Mouse (Mus musculus): ENCODE data around the gene Fgf3. TPM values are rescaled to one million over a fixed set of nuclear protein-coding genes. Genes with fewer than 3 reads are reported as not detected.

Gene Fgf3
- 2.9 TPM in 2 replicates for polyA plus RNA-seq (2016; fragmentation: Nextera tagmentation; extraction: Ambion mirVana)

GRCm38 (mm10) chr7:144837891-144838488, at the start of gene Fgf3:
Fgf3 (plus strand) TSS chr7:144838083.
- DNase-seq (ENCODE audit: low spot score), result peak; percentile 31
- Histone ChIP-seq H3K27me3 (ENCODE audit: low read depth, poor library complexity, severe bottlenecking) (peaks cover 97% of the 10 kb centered on the region), H3K36me3 (no peaks in the 10 kb centered on the region), H3K4me3 (peak within 1 kb of the TSS; percentile 57), H3K9me3 (replicated peaks) (no peaks in the 10 kb centered on the region), H3K27ac (replicated peaks) (peak within 1 kb of the TSS; percentile 67), H3K4me1 (peaks cover 27% of the 10 kb centered on the region)
- WGBS, result 2% methylated on average over 43 of the region's 43 CpGs

DNA sequence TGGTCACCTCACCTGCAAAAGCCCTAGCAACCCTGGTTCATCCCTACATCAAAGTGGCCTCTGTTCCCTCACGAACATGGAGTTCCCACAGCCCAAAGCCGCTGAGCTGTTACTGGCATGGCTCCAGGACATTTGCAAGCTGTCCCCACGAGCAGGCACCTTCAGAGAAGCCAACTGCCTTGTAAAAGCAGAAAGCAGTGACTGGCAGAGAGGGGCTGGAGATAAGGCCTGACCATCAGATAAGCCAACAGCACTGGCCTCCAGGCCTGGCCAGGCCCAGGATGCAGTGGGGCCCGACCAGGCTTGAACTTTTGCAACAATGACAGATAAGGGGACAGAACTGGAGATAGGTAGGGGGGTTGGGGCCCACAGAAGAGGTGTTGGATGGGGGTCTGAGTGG, 49.3 kb upstream of the Fgf3 start:
- DNase-seq (ENCODE audit: low spot score), result no peak
- WGBS, result 77% methylated on average over 4 of the region's 4 CpGs
- Histone ChIP-seq H3K9me3 (replicated peaks) (no peaks in the 10 kb centered on the region), H3K4me1 (peaks cover 11% of the 10 kb centered on the region), H3K27me3 (ENCODE audit: low read depth, poor library complexity, severe bottlenecking) (peaks cover 30% of the 10 kb centered on the region), H3K36me3 (no peaks in the 10 kb centered on the region), H3K27ac (replicated peaks) (peak overlapping the region; percentile 57), H3K4me3 (no peak overlapping the region)

DNA sequence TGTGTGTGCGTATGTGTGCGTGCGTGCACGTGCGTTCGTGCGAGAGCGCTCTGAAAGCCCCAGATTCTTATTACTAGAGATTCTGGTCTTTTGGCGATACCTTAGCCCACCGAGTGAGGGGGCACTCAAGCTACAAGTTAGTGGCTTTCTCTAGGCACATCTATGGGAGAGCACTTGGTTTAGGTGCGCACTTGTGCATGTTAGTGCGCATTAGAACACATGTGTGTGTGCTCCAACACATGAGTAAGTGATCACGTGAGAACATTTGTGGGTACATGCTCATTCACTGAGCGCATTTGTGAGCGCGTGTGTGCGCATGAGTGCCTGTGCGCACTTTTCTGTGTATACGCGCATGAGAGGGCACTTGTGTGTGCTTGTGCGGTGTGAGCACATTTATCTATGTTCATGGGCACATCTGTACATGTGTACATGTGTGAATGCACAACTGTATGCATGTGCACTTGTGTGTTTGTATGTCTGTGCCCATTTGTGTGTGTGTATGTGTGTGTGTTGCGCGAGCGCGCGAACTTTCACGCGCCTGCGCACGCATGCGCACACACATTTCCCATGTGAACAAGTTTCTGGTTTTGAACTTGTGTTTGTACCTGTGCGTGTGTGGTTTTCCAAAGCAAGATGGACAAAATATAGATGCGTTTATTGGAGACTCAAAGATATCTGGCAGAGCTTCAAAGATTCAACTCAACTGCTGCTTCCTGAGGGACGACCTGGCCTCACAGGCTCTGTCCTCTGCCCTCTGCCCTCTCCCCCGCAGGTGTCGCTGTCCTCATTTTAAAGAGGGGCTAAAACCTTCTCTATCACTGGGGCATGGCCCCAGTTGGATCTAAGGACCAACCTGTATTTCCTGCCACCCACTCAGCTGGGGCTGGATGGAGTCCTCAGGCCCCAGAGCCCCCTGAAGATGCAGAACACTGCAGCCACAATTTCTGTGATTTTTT, 48.0 kb upstream of the Fgf3 start:
- H3K27ac ChIP-seq (replicated peaks), result peak overlapping the region; percentile 74
- peak overlapping the region; percentile 46 for H3K4me3 ChIP-seq
- peaks cover 18% of the 10 kb centered on the region for H3K27me3 ChIP-seq (ENCODE audit: low read depth, poor library complexity, severe bottlenecking)
- WGBS, result 46% methylated on average over 36 of the region's 36 CpGs
- no peaks in the 10 kb centered on the region for H3K36me3 ChIP-seq
- peaks cover 11% of the 10 kb centered on the region for H3K4me1 ChIP-seq
- peak; percentile 51 for DNase-seq (ENCODE audit: low spot score)
- H3K9me3 ChIP-seq (replicated peaks), result no peaks in the 10 kb centered on the region

GRCm38 (mm10) chr7:144791426-144791825, 46.5 kb upstream of the Fgf3 start:
- no peaks in the 10 kb centered on the region for H3K36me3 ChIP-seq

DNA sequence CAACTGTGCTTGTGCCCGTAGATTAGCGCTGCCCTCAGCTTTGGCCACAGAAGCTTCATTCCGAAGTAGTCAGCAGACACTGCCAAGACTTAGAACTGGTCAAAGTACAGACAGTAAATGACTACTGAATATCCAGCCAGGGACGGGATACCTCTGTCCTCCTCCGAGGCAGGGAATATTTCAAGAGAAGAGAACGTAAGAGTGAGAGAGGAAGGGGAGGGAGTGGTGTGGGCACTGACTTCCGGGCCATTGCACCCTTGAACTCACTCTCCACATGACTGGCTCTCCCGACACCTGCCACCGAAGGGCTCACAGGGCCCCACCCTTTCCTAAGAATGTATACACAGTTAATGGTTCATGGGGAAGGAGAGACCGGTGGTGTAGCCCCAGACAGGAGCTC, 44.6 kb upstream of the Fgf3 start:
- no peak overlapping the region for H3K4me3 ChIP-seq
- no peak overlapping the region for H3K27ac ChIP-seq (replicated peaks)
- no peak for DNase-seq (ENCODE audit: low spot score)
- peaks cover 6% of the 10 kb centered on the region for H3K4me1 ChIP-seq
- peaks cover 10% of the 10 kb centered on the region for H3K27me3 ChIP-seq (ENCODE audit: low read depth, poor library complexity, severe bottlenecking)
- H3K36me3 ChIP-seq, result no peaks in the 10 kb centered on the region
- no peaks in the 10 kb centered on the region for H3K9me3 ChIP-seq (replicated peaks)
- 88% methylated on average over 10 of the region's 10 CpGs for WGBS

More at GRCm38 (mm10) chr7:144791426-144791825, 46.5 kb upstream of the Fgf3 start:
- H3K4me1 ChIP-seq, result peaks cover 9% of the 10 kb centered on the region
- DNase-seq (ENCODE audit: low spot score), result no peak
- 88% methylated on average over 7 of the region's 7 CpGs for WGBS
- no peaks in the 10 kb centered on the region for H3K9me3 ChIP-seq (replicated peaks)
- peaks cover 18% of the 10 kb centered on the region for H3K27me3 ChIP-seq (ENCODE audit: low read depth, poor library complexity, severe bottlenecking)
- no peak overlapping the region for H3K4me3 ChIP-seq
- H3K27ac ChIP-seq (replicated peaks), result no peak overlapping the region

GRCm38 (mm10) chr7:144795976-144796474, 41.9 kb upstream of the Fgf3 start:
- Histone ChIP-seq H3K9me3 (replicated peaks) (no peaks in the 10 kb centered on the region), H3K4me1 (peaks cover 6% of the 10 kb centered on the region), H3K27ac (replicated peaks) (0 out of 2 replicates have a peak overlapping the region, but pooled peaks have one; percentile 23), H3K36me3 (no peaks in the 10 kb centered on the region), H3K27me3 (ENCODE audit: low read depth, poor library complexity, severe bottlenecking) (peaks cover 10% of the 10 kb centered on the region), H3K4me3 (no peak overlapping the region)
- 86% methylated on average over 9 of the region's 9 CpGs for WGBS
- DNase-seq (ENCODE audit: low spot score), result no peak

DNA sequence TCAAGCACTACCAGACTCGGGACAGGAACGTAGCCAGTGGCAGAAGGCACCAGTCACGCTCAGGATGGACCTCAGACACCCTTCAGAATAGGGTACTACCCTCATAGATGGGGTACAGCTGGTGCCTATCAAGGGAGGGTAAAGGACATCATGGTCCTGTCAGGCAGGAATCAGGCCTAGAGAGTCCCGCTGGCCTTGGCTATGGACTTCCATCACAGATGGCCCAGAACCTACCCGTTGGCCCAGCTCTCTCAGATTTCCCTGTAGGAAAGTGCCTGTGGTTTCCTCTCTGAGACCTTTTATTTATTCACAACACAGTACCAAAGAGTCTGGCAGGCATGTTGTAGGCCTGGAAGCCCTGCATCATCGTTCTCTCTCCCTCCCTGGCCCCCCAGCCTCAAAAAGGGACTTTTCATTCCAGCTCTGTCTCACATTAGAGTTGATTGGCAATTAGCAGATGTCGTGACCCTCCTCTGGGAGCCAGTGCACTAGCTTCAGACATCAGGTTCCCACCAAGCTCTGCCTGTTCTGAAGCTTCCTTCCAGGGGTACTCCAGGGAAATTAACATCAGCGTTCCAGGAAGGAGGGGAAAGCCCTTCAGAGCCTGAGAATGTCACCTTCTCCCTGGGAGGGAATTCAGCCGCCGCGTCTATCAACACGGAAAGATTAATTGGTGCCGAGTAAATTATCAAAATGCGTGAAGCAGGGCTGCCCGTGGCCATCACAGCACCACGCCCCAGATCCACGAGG, 40.7 kb upstream of the Fgf3 start:
- peaks cover 18% of the 10 kb centered on the region for H3K27me3 ChIP-seq (ENCODE audit: low read depth, poor library complexity, severe bottlenecking)
- WGBS, result 81% methylated on average over 17 of the region's 17 CpGs
- no peak for DNase-seq (ENCODE audit: low spot score)

GRCm38 (mm10) chr7:144798471-144798870, 39.4 kb upstream of the Fgf3 start:
- DNase-seq (ENCODE audit: low spot score), result peak; percentile 54
- H3K27ac ChIP-seq (replicated peaks), result peak overlapping the region; percentile 42; the same call in 1 of the 2 replicates
- WGBS, result 37% methylated on average over 1 of the region's 1 CpGs
- peaks cover 25% of the 10 kb centered on the region for H3K27me3 ChIP-seq (ENCODE audit: low read depth, poor library complexity, severe bottlenecking)
- H3K36me3 ChIP-seq, result no peaks in the 10 kb centered on the region
- H3K4me1 ChIP-seq, result peaks cover 6% of the 10 kb centered on the region
- H3K9me3 ChIP-seq (replicated peaks), result no peaks in the 10 kb centered on the region
- H3K4me3 ChIP-seq, result no peak overlapping the region

More for the DNA sequence above, 40.7 kb upstream of the Fgf3 start:
- Histone ChIP-seq H3K4me3 (no peak overlapping the region), H3K36me3 (no peaks in the 10 kb centered on the region), H3K27ac (replicated peaks) (0 out of 2 replicates have a peak overlapping the region, but pooled peaks have one; percentile 42), H3K4me1 (peaks cover 6% of the 10 kb centered on the region), H3K9me3 (replicated peaks) (no peaks in the 10 kb centered on the region)

DNA sequence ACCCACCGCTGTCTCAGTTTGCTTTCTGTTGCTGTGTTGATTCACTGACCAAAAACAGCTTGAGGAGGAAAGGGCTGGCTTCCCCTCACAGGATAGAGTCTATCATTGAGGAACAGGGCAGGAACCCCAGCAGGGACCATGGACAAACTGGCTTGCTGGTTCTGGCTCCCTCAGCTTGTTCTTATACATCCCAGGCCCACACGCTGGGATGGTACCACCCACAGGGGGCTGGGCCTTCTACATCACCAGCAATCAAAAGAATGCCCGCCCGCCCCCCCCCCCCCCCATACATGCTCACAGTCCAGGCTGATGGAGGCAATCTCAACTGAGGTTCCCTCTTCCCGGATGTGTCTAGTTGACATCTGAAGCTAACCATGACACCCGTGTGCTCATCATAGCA, 30.8 kb upstream of the Fgf3 start:
- Histone ChIP-seq H3K4me1 (peaks cover 16% of the 10 kb centered on the region), H3K27ac (replicated peaks) (no peak overlapping the region), H3K27me3 (ENCODE audit: low read depth, poor library complexity, severe bottlenecking) (peaks cover 12% of the 10 kb centered on the region; the same call in 1 of the 2 replicates), H3K36me3 (no peaks in the 10 kb centered on the region), H3K9me3 (replicated peaks) (no peaks in the 10 kb centered on the region), H3K4me3 (no peak overlapping the region)
- DNase-seq (ENCODE audit: low spot score), result no peak
- WGBS, result 70% methylated on average over 6 of the region's 6 CpGs

DNA sequence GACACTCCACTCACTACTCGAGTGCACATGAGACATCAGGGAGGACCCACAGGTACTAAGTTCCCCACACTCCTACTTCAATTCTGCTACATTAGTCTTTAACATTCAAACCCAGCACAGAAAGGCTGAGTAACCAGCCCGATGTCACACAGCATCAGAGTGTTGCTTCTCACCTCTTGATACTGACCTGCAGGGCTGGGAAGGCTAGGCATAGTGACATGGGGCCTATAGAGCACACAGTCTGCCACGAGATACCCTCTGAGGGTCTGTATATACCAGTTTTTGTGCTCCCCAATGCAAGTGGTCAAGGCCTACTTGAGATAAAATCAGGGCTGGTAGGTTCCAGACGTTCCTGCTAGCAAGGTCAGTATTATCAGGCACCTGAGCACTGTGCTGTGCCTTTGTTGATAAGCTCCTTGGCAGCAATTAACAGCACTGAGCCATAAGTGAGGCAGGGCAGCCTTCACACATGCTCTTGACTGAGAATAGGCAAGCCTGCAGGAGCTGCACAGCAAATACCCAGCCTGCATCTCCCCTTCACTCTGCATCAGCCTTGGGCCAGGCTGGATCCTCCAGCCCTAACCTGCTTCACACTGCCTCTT, 29.8 kb upstream of the Fgf3 start:
- Histone ChIP-seq H3K9me3 (replicated peaks) (no peaks in the 10 kb centered on the region), H3K4me3 (no peak overlapping the region), H3K36me3 (no peaks in the 10 kb centered on the region), H3K27ac (replicated peaks) (no peak overlapping the region), H3K4me1 (peaks cover 17% of the 10 kb centered on the region), H3K27me3 (ENCODE audit: low read depth, poor library complexity, severe bottlenecking) (peaks cover 5% of the 10 kb centered on the region; the same call in 1 of the 2 replicates)
- 80% methylated on average over 4 of the region's 4 CpGs for whole genome bisulfite sequencing
- no peak for DNase-seq (ENCODE audit: low spot score)

- 55% methylated on average over 4 of the region's 4 CpGs for WGBS
- H3K4me1 ChIP-seq, result peaks cover 31% of the 10 kb centered on the region
- H3K9me3 ChIP-seq (replicated peaks), result no peaks in the 10 kb centered on the region
- 0 out of 2 replicates have a peak, but pooled peaks cover 5% of the 10 kb centered on the region for H3K27me3 ChIP-seq (ENCODE audit: low read depth, poor library complexity, severe bottlenecking)
- H3K36me3 ChIP-seq, result no peaks in the 10 kb centered on the region
- no peak overlapping the region for H3K4me3 ChIP-seq
- peak overlapping the region; percentile 24; the same call in 1 of the 2 replicates for H3K27ac ChIP-seq (replicated peaks)
- DNase-seq (ENCODE audit: low spot score), result peak; percentile 24
Observed at GRCm38 (mm10) chr7:144811521-144811920, 26.4 kb upstream of the Fgf3 start.

GRCm38 (mm10) chr7:144821901-144822300, 16.0 kb upstream of the Fgf3 start:
- Histone ChIP-seq H3K4me1 (peaks cover 24% of the 10 kb centered on the region), H3K36me3 (no peaks in the 10 kb centered on the region), H3K9me3 (replicated peaks) (peaks cover 15% of the 10 kb centered on the region), H3K27me3 (ENCODE audit: low read depth, poor library complexity, severe bottlenecking) (peaks cover 36% of the 10 kb centered on the region), H3K27ac (replicated peaks) (0 out of 2 replicates have a peak overlapping the region, but pooled peaks have one; percentile 29), H3K4me3 (no peak overlapping the region)
- DNase-seq (ENCODE audit: low spot score), result no peak
- 33% methylated on average over 7 of the region's 7 CpGs for WGBS

Data from midbrain, embryonic 10.5 days (tissue).